Mouse (Mus musculus): ENCODE data around the gene Hecw2. TPM values are rescaled to one million over a fixed set of nuclear protein-coding genes. Genes with fewer than 3 reads are reported as not detected.

Hecw2 gene
- total RNA-seq, 4 experiments from 2014 or later: 6.2 to 14.2 (median 10.5) TPM

- DNase-seq: no peak
Measured at GRCm38 (mm10) chr1:53824446-53825337, 370.3 kb downstream of the Hecw2 start.

DNA sequence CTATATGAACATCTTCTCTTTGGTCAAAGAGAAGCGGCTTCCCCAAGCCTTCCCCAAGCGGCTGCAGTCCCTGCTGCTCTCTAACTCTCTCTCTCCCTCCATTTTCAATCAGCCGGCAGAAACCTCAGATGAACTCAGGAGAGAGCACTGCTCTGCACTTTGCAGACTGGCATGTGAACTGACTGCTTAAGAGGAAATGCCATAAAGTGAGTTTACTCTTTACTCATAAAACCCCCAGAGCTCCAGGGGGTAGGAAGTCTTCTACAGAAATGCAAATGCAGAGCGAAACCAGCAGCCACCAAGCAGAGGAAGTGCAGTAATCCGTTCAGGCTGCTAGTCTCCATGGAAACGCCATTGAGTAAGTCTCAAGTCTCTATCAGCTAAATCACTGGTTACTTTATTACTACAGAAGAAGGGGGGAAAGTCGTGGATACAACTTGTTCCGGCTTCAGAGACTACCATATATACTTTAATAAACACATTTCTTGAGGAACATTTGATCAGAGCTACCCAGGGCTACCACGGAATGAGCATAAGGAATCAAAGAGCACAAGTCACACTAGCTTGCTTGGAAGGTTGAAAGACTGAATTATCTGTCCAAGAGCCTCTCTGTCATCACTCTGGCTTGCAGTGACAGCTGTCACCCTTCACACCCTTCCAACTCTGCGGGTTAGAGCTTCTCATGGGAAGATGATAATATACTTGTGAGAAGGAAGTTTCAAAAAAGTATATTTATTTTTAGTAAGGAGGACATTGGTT lies 371.1 kb downstream of the Hecw2 start:
- peak; percentile 7 for DNase-seq

- DNase-seq: no peak
Measured at GRCm38 (mm10) chr1:53821983-53822382, 373.0 kb downstream of the Hecw2 start.

DNA sequence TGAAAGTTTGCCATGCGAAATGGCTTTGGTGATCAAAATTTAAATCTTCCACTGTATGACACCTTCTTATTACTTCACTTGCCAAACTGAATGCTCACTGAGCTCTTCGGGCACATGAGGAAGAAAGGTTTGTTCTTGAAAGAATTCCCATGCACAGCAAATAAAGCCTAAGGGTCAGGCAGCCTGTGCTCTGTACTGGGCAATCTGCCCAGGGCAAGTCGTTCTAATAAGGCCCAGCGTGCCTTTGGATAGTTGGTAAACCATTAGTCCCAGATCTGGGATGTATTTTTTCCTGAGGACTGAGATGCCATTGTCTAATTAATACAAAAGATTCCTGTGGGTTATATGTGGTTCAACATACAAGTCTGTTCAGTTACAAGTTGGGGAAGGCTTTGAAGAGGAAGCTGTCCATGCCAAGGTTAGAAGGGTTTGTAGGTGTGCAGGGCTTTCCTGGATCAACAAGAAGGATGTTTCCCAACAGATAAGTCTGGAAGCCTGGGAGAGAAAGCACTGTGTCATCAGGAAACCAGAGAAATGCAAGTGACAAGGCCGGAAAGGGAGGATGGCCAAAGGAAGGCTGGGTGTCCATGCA lies 374.8 kb downstream of the Hecw2 start:
- DNase-seq: no peak

DNA sequence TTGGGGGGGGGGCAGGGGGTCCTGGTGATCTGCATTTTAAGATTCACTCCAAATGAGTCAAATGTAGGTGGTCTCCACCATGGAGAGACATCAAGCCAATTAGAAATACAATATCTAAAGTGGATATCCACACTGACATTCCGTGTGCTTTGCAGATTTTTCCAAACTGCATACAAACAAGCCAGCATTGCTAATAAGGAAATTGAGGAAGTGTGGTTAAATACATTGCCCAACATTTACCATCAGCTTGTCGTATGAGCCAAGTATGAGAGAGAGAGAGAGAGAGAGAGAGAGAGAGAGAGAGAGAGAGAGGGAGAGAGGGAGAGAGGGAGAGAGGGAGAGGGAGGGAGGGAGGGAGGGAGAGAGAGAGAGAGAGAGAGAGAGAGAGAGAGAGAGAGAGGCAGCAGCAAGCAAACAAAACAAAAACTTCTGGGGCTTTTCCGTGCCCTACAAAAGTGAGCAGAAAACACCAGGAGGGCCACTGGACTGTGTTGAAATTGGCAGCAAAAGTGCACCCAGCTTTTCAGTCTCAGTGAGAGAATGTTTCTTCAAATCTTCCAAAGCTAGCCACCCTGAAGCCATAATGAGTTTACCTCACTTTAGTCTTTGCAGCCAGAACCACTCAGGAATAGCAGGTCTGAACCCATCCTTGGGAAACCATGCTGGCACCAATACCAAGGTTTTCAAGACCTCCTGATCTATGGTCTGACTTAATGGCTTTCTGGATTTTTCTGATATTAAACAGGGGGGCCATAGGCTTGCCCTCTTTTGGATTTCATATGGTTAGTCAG lies 376.7 kb downstream of the Hecw2 start:
- no peak for DNase-seq

DNA sequence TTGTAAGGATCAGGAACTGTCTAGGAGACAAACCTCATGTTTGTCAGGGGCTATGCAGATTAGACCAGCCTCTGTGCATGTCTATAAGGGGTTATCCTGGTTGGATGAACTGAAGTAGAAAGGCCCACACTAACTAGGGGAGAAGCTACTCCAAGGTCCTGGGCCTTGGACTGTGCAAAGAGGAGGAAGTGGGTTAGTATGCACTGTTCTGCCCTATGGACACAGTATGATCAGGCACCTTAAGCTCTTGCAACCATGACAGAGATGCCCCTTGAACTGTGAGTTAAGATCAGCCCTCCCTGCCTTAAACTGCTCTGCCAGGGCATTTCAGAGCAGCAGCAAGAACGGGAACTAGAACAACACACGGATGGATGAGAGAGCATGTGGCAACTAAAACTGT lies 378.6 kb downstream of the Hecw2 start:
- no peak for DNase-seq

GRCm38 (mm10) chr1:53814077-53814705 lies 380.8 kb downstream of the Hecw2 start:
- no peak for DNase-seq

DNA sequence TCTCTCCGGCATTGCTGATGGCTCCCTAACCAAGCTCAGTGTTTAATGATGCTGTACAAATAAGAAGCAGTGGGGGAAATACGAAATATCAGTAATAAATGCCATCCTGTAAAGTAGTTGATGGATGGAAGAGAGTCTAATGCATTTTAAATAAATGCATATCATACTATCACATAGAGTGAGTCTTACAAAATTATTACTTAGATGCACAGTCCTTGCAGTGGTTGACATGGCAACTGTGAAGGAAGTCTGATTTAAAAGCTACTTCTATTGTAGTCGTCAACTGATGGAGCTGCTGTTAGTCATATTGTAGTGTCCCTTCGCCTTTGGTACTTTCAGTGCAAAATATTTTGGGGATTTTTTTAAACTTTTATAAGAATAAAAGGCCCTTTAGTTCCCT lies 383.0 kb downstream of the Hecw2 start:
- DNase-seq: no peak

DNA sequence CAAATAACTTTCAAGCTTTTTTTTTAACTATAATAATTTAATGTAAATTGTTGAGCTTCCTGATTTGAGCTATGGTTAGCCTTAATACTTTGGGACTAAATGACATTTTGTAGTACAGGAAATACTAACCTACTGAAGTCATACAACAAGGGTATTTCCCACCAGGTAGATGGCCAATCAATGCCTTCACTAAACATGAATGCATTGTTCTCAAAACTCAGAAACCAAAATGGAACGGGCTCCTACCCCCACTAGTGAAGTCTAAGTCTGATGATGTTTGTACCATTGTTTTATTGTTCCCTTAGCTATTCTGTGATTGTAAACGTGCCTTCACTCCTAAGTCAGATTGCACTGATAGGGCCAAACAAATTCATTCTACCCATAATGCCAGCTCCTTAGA lies 386.7 kb downstream of the Hecw2 start:
- DNase-seq: no peak

DNA sequence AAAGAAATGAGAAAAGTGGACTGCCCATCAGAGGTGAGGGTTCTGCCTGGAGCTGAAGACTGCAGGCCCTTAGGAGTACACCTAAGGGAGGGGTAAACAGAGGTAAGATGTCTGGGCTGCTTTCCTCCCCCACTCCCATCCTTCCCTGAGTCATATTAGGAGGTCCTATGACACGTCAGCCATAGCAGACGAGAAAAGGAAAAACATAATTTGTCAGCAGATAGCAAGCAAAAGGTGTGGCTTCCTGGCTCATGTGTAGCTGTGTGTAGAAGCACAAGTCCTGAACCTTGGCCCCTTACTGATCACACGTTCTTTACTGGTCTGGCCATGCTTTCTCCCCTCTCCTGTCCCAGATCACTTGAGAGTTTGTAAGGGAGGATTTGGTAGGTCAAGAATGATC lies 397.2 kb downstream of the Hecw2 start:
- no peak for DNase-seq

- no peak for DNase-seq
Measured at GRCm38 (mm10) chr1:53797074-53797473, 397.9 kb downstream of the Hecw2 start.

- no peak for DNase-seq
Measured at GRCm38 (mm10) chr1:53796271-53796670, 398.7 kb downstream of the Hecw2 start.

DNA sequence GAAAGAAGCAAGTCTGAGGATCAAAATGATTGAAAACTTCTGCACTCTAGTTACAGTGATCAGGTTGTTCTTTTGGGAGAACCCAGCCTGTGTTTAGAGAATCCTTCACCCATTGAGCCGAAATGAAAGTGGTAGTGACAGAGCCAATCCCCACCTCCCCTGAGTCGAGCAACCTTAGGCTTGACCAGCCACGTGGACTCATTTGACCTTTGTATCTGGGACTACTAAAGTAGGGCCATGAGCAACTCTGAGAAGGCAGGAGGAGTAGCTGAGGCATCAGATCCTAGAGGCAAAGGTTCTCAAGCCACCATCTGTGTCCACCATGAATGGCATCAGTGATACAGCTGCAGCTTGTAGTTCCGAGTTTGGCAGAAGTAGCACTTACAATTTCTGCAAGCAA lies 399.4 kb downstream of the Hecw2 start:
- no peak for DNase-seq

- no peak for DNase-seq
Measured at GRCm38 (mm10) chr1:53795081-53795480, 399.9 kb downstream of the Hecw2 start.

GRCm38 (mm10) chr1:53794279-53794678 lies 400.7 kb downstream of the Hecw2 start:
- no peak for DNase-seq

DNA sequence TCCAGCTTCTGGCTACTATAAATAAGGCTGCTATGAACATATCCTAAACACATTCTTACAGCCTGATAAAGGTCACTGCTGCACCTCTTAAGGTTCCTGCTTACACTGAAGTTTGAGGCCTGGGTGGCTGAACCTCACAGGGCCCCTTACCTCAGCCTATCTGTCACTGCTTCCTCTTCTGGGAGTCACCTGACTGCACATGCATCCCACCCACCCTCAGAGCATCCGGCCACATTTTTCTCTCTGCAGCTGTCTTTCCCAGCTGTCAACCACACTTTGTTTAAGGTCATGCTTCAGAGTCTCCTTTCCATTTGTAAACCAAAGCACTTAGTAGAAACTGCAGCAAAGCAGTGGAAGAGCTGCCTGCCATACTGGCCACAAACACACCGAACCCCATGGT lies 403.6 kb downstream of the Hecw2 start:
- DNase-seq: no peak

- DNase-seq: peak; percentile 86
Measured at GRCm38 (mm10) chr1:53784721-53785418, 410.1 kb downstream of the Hecw2 start, which contains the start of gene Stk17b. Gene Stk17b, minus strand, starts transcription at chr1:53785224.

GRCm38 (mm10) chr1:53784291-53784720 lies 410.7 kb downstream of the Hecw2 start:
- peak; percentile 7 for DNase-seq

DNA sequence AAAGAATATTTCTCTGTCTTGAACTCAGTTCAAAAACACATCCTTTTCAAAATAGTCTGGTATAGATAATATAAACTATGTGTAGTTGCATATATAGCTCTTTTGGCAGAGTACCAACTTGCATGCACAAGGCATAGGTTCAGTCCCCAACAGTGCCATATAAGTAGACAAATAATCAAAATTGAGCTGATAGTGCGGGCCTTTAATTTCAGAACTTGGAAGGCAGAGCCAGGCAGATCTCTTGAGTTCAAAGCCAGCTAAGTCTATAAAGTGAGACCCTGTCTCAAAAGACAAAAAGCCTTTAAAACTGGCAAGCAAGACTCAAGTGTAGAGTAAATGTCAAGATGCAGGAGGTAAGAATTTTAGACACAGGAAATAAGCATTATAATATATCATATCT lies 412.0 kb downstream of the Hecw2 start:
- DNase-seq: no peak

GRCm38 (mm10) chr1:53782079-53782478 lies 412.9 kb downstream of the Hecw2 start:
- DNase-seq: no peak

DNA sequence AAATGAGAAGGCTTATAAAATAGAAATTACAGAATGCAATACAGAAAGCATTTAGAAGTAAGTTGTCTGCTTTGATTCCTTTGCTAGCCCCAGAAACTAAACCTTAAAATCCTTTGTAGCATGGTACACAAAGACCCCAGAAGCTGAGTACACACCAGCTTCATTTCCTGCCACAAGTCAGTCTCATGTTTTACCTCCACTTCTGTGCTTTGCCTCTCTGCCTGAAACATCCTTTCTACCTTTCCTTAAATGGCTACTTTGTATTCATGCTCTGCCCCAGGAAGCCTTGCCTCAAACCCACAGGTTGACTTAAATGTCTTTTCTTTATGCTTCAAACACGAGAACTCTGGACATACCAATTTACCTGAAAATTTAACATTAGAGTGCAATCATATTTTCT lies 413.7 kb downstream of the Hecw2 start:
- no peak for DNase-seq
